Mouse (Mus musculus) left cerebral cortex, adult 11 months (tissue): ENCODE measurements around the gene Tmtc2.
A peak's percentile ranks its signal among the peaks of the same experiment; 100 is the strongest.
"Not testable (repeated sequence)": the region's sequence is repeated elsewhere in the genome, so short reads cannot be mapped to it uniquely, and the experiment has no call there.

Source experiments
- DNase-seq: peaks from one replicate; pipeline ENCODE4 v3.0.0; 2022; ENCODE audit warnings: low spot score

The Tmtc2 gene

GRCm38 (mm10) chr10:105292961-105293360 is 281.3 kb downstream of the Tmtc2 start:
- DNase-seq = no peak

- DNase-seq = no peak
Measured at GRCm38 (mm10) chr10:105288472-105288871, 285.8 kb downstream of the Tmtc2 start.

GRCm38 (mm10) chr10:105287575-105287974 is 286.7 kb downstream of the Tmtc2 start:
- no peak for DNase-seq

GRCm38 (mm10) chr10:105287064-105287463 is 287.2 kb downstream of the Tmtc2 start:
- DNase-seq = no peak

GRCm38 (mm10) chr10:105286221-105286620 is 288.0 kb downstream of the Tmtc2 start:
- DNase-seq = peak; percentile 42

- DNase-seq = no peak
Measured at GRCm38 (mm10) chr10:105284171-105284570, 290.1 kb downstream of the Tmtc2 start.

GRCm38 (mm10) chr10:105280933-105281332 is 293.3 kb downstream of the Tmtc2 start:
- no peak for DNase-seq

GRCm38 (mm10) chr10:105260053-105260452 is 314.2 kb downstream of the Tmtc2 start:
- no peak for DNase-seq

- DNase-seq = not testable (repeated sequence)
Measured at GRCm38 (mm10) chr10:105238291-105238690, 336.0 kb downstream of the Tmtc2 start.

- DNase-seq = no peak
Measured at GRCm38 (mm10) chr10:105232864-105233263, 341.4 kb downstream of the Tmtc2 start.

- no peak for DNase-seq
Measured at GRCm38 (mm10) chr10:105230416-105230815, 343.8 kb downstream of the Tmtc2 start.

- no peak for DNase-seq
Measured at GRCm38 (mm10) chr10:105228623-105229022, 345.6 kb downstream of the Tmtc2 start.

- DNase-seq = no peak
Measured at GRCm38 (mm10) chr10:105227631-105228030, 346.6 kb downstream of the Tmtc2 start.

- no peak for DNase-seq
Measured at GRCm38 (mm10) chr10:105225714-105226113, 348.5 kb downstream of the Tmtc2 start.

- DNase-seq = no peak
Measured at GRCm38 (mm10) chr10:105222904-105223303, 351.3 kb downstream of the Tmtc2 start.

- no peak for DNase-seq
Measured at GRCm38 (mm10) chr10:105201491-105201890, 372.8 kb downstream of the Tmtc2 start.

GRCm38 (mm10) chr10:105200678-105201077 is 373.6 kb downstream of the Tmtc2 start:
- no peak for DNase-seq

GRCm38 (mm10) chr10:105200092-105200491 is 374.2 kb downstream of the Tmtc2 start:
- DNase-seq = no peak

- DNase-seq = no peak
Measured at GRCm38 (mm10) chr10:105199515-105199914, 374.7 kb downstream of the Tmtc2 start.

GRCm38 (mm10) chr10:105195377-105195776 is 378.9 kb downstream of the Tmtc2 start:
- DNase-seq = no peak

GRCm38 (mm10) chr10:105193756-105194460 is 380.3 kb downstream of the Tmtc2 start:
- no peak for DNase-seq

- peak; percentile 48 for DNase-seq
Measured at GRCm38 (mm10) chr10:105192071-105192470, 382.2 kb downstream of the Tmtc2 start.

GRCm38 (mm10) chr10:105189746-105190145 is 384.5 kb downstream of the Tmtc2 start:
- no peak for DNase-seq

- no peak for DNase-seq
Measured at GRCm38 (mm10) chr10:105186636-105187035, 387.6 kb downstream of the Tmtc2 start.
